Mouse (Mus musculus): ENCODE data around the gene Dpp6.
"Not testable (repeated sequence)": the region's sequence is repeated elsewhere in the genome, so short reads cannot be mapped to it uniquely, and the experiment has no call there.

Gene Dpp6

DNA sequence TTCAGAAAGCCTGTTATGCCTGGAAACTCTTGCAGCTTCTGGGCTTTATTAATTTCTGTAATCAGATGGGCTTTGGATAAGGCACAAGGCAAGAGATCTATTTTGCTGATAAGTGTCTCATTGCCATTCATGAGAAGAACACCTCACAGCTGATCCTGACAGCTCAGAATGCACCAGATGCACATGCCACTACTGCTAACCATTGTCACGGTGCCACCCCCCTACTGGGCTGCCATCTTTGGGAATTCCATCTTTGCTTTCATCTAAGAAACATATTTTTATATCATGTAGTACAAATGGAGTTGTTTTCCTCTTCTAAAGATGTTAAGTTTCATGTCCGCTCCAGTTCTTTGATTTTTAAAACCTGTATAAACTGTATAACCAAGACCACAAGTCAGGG, 664.7 kb downstream of the Dpp6 start:
- no peak for DNase-seq (ENCODE audit: low spot score in 2 of 2)

DNA sequence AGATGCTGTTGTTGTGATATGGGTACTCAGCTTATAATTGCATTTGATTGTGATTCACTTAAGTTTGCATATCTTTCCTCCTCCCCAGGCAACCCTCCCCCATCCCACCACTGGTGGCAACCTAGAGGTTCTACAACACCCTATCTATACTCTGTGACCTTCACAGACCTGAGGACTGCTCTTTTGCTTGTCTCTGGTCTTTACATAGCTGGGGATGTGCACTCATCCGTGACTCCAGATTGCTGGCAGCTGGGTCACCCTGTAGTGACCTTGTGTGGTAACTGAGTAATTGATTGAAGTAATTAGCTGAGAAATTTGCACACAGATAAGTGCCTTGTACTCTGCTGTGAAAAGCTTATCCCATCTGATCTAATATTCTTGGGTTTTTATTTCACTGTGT, 669.1 kb downstream of the Dpp6 start:
- no peak for DNase-seq (ENCODE audit: low spot score in 2 of 2)

DNA sequence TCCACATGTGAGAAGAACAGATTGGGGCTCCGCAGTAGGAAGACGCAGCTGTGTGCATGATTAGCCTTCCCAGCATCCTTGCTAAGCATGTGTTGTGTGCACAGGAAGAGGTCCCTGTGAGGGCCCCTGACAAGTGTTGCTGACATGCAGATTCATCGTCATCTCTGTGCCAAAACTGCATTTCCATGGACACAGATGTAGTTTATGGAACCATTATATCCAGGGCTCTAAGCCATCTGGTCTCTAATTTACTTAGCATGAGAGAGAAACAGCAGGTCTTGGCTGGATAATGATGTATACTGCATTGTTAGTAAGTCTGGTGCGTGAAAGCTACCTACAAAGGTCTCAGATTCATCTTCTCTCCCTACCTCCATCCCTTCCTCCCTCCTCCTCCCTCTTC, 673.9 kb downstream of the Dpp6 start:
- no peak for DNase-seq (ENCODE audit: low spot score in 2 of 2)

DNA sequence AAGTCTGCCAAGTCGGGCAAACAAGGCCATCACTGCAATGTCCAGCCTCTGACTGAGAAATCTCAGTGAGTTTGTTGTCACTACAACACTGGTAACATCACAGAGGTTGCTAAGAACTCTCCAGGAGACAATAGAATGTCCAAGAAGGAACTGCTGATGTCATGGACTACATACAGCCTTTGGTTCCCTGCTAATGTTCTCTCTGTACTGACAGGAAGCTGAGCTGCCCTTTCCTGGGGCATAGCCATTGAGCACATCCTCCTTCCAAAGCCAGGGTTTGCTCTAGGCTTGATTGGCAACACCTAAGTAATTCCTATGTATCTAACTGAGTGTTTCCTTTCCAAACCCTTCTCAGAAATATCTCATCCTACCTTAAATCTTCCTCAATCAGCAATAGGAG, 684.3 kb downstream of the Dpp6 start, which contains the start of gene Speer4b:
Gene Speer4b, minus strand, starts transcription at position 101 of the 400 bp plus-strand sequence.
- not testable (repeated sequence) for DNase-seq (ENCODE audit: low spot score in 2 of 2)

DNA sequence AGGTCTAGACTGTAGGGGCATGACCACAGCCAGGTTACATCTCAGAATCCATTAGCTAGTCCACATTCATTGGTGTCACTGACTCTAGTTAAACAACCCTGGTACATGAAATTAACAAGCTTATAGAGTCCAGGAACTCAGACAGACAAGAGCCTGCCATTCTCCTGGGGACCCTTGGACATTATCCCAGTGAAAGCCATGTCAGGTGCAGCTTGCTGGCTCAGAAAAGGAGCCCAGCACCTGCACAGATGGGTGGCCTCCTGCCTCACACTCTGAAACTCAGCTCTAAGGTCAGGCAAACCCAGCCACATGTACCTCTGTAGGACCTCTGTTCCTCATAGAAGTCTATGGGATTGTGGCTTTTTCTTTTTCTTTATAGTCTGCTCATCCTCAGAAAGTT, 701.7 kb downstream of the Dpp6 start:
- no peak for DNase-seq (ENCODE audit: low spot score in 2 of 2)

DNA sequence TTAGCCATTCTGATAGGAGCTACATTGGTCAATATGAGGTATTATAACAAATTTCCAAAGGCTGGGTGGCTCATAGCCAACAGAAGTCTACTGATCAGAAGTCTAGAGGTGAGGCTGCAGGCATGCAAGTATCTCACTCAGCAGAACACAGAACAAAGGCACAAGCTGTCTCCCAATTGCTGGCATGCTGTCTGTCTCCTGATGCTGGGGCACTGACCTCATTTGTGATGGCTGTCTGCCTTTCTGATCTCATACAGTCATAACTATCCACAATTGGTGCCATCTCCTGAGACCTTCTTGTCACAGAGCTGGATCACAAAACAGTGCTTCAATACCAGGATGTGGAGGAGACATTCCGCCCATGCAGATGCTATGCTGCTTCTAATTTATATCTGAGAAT, 709.9 kb downstream of the Dpp6 start:
- DNase-seq (ENCODE audit: low spot score in 2 of 2), result no peak

DNA sequence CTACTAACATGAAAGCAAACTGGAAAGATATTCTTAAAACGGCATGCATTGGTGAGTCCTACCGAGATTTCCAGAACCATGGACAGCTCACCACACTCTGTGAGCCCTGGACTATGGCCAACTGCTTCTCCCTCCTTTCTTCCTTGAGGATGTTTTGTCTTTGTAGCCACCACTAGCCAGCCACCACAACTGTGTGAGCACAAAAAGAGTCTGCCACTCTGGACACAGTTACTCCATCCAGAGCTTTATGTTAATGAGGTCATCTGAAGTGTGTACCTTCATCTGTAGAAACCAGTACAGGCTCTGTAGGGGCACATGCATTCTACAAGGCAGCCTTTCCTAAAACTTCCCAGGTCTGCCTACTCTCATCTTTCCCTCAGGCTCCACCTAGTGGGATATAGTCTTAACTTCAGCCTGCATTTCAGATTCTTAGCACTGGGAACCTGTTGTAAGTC, 727.8 kb downstream of the Dpp6 start:
- no peak for DNase-seq (ENCODE audit: low spot score in 2 of 2)

DNA sequence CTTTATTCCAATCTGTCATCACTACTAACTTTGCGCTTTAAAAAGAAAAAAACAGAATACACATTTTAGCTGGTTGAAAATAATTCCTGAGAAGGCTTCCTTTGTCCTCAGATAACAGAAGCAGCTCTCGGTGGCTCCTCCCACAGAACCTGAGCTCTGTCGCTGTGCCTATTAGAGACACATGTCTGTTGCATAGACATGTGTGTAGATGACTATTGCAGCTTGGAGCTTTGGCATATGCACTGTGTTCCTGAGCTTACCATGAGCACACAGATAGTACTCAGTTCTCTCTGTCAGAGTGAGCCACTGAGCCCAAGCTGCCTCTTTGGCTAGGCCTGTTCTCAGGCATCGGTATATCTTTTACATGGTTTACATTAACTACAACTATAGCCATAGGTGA, 732.3 kb downstream of the Dpp6 start:
- DNase-seq (ENCODE audit: low spot score in 2 of 2), result no peak

DNA sequence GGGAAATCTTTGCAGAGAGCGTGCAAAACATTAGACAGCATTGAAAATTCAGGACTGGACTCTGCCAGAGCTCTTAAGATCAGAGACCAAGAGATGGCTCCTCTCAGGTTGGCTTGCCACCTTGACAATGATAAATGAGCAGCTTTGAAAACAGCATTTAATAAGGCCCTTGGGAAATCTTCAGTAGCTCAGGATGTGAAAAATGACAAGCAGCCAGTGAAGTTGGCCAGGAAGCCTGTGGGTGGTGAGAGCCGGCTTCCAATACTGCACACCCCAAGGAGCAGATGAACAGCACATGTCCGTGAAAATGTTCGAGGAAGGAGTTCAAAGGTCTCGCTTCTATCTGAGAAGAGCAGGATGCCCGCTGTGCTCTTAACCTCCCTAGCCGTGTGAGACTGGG, 748.7 kb downstream of the Dpp6 start:
- no peak for DNase-seq (ENCODE audit: low spot score in 2 of 2)

DNA sequence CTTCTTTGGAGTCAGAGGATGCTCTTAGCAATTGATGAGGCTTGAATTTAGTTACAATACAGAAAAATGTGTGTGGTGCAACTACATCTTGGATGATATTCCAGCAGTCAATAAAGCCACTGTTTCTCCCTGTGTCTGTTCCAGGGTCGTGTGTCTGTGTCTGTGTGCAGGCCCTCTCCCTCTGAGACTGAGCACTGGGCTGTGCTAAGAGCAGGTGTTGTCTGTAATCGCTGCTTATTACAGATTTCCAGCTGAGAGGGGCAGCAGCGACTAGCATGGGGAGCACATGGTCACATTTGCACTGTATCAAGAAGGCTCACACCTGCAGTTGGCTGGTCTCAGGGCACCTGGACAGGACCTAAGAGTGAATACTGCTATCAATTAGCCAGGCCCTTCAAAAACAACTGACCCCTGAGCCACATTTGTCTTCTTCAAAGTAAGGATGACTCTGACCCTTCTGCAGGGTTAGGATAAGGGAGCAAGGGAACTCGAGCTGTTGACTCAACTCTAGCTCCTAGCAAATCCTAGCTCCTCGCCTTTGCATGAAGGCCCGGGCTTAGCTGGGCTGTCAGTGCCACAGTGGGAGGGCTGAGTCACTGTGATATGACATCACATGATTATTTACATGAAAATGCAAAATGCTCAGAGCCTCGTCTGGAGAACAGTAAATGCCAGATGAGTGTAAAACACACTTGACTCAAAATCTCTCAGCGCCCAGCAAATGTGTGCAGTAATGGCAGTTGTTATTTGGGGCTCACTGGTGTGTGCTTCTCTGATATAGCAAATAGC, 771.2 kb downstream of the Dpp6 start:
- DNase-seq (ENCODE audit: low spot score in 2 of 2), result peak; percentile 12 to 22

DNA sequence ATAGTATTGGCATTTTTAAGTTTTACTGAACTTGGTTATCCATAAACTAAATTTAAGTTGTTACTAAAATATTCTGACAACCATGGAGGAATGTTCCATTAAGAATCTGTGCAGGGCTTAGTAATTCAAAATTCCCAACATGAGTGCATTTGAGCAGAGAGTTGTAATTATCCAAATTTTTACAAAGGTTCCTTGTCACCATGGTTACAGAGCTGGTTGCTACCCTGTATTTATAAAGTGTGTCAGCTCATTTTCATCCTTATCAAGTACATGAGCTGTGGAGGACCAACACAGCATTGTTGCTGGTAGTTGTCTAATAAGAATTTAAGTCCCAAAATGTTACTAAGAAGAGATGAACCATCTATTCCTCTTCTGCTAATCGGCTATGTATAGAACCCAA, 787.1 kb downstream of the Dpp6 start:
- no peak for DNase-seq (ENCODE audit: low spot score in 2 of 2)

DNA sequence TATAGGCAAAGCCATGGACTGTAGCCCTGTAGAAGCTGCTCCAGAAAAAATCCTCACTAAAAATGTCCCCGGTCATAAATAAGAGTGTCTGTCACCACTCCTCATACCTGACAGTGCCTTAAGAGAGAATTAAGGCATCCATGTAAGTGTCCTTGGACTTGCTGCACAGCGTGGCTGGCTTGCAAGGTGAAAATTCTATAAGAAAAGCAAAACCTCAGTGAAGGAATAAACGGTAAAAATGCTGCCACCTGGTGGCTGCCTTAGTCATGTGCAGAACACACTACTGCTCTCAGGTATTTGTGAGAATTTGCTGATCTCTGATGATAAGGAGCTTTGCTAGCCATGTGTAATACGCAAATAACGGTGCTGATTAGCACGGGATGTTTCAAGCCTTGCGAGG, 798.8 kb downstream of the Dpp6 start:
- peak; percentile 38 to 41 for DNase-seq (ENCODE audit: low spot score in 2 of 2)

DNA sequence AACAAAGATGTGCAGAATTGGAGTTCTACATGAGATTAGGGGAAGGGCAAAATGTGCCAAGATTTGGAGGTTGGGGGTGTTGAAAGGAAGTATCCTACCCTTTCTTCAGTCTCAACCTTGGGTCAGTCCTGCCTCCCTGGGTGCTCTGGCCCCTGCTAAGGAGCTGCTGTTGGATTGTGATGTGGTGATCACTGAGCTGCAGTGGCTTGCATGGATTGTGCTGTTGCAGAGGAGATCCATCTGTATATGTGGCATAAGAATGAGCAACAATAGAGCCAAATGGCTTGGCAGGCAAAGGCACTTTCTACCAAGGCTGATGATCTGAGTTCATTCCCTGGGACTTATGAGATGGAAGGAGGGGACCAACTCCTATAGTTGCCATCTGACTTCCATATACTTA, 804.8 kb downstream of the Dpp6 start:
- DNase-seq (ENCODE audit: low spot score in 2 of 2), result no peak

DNA sequence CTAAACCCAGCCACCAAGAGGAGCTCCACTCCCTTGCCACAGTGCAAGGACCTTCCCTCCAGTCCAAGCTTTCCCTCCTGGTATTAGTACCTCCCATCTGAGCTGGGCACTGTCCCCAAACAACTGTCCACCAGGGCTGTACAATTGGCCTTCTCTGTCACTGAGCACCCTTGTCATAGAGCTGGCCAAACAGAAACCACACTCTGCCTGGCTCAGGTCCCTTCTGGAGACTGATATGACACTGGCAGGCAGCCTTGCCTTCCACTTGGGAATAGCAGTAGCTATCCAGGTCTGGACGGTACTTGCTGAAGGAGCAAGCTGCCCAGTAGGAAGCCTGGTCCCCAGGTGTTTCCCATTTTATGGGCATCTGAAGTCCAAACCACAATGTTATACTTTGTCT, 806.9 kb downstream of the Dpp6 start:
- no peak for DNase-seq (ENCODE audit: low spot score in 2 of 2)

DNA sequence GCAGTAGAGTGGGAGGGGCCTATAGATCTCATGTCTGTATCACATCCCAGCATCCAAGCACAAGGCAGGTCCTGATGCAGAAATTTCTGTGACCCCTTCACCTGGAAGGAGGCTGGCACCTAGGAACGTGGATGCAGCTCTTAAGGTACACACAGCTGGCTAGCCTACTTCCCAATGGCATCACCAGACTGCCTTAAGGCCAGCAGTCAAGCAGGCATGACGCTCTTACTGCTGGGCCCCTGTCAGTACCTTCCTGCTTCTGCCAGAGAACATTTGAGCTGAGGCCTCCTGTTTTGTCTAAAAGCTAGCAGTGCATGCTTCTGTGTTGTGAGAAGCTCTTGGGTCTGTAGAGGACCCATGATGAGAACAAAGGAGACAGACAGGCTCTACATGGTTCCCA, 815.1 kb downstream of the Dpp6 start:
- no peak for DNase-seq (ENCODE audit: low spot score in 2 of 2)

DNA sequence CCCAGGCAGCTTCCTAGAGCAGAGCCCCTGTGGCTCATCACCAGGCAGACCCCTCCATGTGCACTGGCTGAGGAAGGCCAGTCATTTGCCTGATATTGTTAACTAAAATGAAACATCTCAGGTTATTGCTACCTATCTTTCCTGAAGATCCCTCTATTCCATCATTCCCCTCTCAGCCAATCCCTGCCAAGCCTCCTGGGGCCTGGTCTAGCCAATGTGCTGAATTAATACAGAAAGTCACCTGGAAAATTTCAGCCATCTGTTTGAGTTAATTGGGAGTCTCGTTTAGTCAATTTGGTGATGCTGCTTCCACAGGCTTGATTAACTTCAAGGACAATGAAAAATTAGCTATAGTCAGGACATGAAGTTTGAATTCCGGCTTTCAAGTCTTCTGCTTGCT, 818.9 kb downstream of the Dpp6 start:
- no peak for DNase-seq (ENCODE audit: low spot score in 2 of 2)

DNA sequence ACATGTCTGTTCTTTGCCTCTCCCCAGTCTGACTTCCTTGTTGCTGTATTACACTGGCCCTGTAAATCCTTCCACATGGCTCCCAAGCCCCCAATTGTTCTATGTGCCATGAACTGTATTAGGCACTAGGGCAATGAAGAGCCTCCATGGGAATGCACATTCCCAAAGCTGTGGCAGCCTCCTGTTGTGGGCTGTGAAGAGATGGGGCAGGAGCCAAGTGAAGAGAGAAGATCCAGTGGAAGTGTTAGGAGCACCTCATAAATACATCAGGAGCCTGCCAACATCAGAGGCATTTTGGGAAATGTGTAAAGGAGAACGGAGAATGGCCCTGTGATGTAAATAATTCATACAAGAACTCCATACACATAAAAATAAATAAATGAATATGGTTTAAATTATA, 824.9 kb downstream of the Dpp6 start:
- peak in 1 of 2 experiments; percentile 20 for DNase-seq (ENCODE audit: low spot score in 2 of 2)

DNA sequence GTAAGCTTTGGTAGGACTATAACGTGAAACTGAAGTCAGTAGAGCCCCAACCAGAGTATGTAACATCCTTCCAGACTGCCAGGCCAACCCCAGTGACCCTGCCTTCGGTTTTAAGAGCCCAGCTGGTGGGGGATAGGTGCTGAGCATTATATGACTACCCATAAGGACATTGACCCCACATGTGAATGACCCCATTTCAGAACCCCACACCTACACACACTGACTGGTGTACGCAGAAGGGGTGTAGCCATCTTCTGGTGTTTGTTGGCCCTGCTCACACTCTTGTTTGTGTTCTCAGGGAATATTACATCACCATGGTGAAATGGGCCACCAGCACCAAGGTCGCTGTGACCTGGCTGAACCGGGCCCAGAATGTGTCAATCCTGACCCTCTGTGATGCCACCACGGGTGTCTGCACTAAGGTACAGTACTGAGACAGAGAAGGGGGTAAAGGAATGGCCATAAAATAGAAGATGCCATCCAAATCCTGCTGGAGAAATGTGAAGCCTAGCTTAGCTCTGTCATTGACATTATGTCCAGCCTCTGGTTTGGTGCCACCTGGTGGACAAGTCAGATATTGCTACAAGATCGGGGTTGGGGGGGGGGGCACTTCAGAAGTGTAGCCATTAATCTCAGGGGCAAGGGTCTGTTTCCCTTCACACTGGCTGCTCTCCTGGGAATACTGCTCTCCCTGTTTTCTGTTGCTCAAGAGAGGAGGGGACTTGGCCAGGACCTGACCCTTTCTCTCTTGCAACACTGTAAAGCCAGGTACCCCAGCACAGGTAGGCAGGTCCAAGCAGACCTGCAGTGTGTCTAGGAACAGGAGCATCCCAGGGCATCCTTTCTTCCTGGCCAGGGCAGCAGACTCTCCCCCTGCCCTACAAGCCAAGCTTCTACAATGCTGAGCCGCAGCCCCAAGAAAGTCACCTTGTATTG, 835.1 kb downstream of the Dpp6 start:
- no peak for DNase-seq (ENCODE audit: low spot score in 2 of 2)

DNA sequence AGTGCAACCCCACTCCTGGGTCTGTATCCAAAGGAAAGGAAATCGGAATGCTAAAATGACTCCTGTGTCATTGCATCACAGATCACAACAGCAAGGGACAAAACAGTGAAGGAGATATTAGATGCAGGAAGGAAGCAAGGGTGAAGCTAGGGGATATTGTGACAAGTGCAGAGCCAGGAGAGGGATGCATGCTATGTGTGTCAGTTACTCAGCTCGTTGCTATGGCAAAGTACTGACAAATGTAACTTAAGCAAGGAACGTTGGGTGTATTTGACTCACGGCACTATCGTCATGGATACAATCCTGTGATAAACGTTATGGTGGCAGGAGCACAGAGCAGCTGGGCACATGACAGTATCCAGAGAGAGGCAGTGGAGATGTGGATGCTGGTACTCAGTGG, 839.1 kb downstream of the Dpp6 start:
- no peak for DNase-seq (ENCODE audit: low spot score in 2 of 2)

DNA sequence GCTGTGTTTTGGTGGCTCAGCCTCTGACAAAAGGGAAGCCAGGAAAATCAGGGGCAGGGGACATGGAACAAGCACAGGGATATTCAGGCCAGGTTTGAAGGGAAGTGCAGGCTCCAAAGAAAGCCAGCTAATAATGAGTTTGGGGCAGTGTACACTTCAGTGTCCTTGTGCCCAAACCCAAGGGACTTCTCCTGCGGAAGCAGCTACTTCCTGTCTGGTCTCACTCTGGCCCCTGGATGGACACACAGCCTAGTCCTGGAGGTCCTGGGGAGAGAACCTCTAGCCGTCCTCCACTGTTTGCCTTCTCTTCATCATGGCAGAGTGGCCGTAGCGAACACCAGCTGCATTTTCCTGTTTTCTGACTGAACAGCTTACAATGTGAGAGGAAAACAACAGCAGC, 840.7 kb downstream of the Dpp6 start:
- no peak for DNase-seq (ENCODE audit: low spot score in 2 of 2)

DNA sequence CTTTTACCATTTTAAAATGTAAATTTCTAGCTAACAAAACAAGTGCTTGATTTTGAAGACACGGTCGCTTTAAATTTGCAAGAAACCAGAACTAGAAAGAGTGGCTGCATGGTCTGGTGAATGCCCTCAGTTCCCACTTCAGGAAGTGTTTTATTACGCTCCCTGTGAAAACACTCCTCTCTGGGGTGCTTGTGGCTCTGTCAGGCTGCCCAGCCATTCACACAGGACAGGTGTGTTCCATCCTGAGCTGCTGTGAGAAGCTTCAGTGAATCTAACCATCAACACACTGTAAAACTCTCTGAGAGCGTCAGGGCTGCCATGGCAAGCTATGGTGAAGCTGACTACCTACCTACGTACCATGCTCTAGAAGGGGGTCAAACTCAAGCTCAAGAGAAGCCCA, 841.2 kb downstream of the Dpp6 start:
- no peak for DNase-seq (ENCODE audit: low spot score in 2 of 2)

DNA sequence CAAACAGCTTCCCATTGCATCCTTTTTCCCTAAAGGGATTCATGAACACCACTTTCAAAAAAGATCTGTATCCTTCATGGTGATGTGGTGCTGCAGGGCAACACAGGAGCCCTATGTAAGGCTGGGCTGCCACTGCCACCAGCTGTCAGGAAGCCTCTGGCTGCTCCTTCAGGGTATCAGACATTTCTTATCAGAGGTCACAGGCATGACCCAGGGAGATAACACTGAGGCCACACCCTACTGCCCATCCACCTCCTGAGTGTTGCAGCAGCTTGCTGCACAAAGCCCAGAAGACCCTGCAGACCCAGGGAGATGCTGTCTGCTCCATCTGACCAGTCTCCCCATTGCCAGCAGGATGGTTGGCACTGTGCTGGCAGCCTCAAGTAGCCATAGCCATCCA, 841.6 kb downstream of the Dpp6 start:
- DNase-seq (ENCODE audit: low spot score in 2 of 2), result no peak

DNA sequence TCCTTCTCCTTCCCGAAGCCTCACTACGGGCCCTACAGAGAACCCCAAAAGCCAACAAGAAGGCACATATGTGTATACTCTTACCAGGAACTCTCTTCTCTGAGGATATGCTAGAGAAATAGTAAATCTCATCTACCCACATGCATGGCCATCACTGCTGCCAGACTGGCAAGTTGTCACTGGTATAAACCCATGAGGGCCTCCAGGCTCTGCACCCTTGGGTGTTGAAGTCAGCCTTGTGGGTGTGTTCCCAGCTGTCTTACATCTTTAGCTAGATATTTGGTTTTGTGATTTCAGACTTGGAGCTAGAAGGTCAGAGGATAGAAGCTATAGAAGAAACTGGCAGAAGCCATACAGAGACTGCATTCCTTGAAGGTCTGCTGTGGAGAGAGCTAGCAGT, 842.0 kb downstream of the Dpp6 start:
- DNase-seq (ENCODE audit: low spot score in 2 of 2), result no peak

Data from right cerebral cortex, postnatal 36 days (tissue).